Mouse (Mus musculus): ENCODE results near the gene Ergic3. TPM values are rescaled to one million over a fixed set of nuclear protein-coding genes. Genes with fewer than 3 reads are reported as not detected.

Gene Ergic3
- polyA plus RNA-seq, 1 experiment from 2014 or later, result 103 TPM

GRCm38 (mm10) chr2:155991863-155992321 lies 16.0 kb upstream of the Ergic3 start:
- ATAC-seq (ENCODE audit: insufficient read depth), result peak; percentile 37
- Histone ChIP-seq H3K36me3 (replicated peaks) (peaks cover 94% of the 10 kb centered on the region), H3K27me3 (no peaks in the 10 kb centered on the region), H3K27ac (replicated peaks) (peak overlapping the region; percentile 91; the same call in 1 of the 2 replicates), H3K9ac (peak overlapping the region; percentile 61), H3K4me2 (peak overlapping the region; percentile 80), H3K4me1 (replicated peaks) (peaks cover 83% of the 10 kb centered on the region), H3K4me3 (replicated peaks) (peak overlapping the region; percentile 58), H3K9me3 (replicated peaks) (no peaks in the 10 kb centered on the region)
- WGBS (ENCODE audit: insufficient replicate concordance), result 62% methylated on average over 14 of the region's 14 CpGs

- H3K9ac ChIP-seq, result no peak overlapping the region
- ATAC-seq (ENCODE audit: insufficient read depth), result no peak
These were observed 2.5 kb upstream of the Ergic3 start for GRCm38 (mm10) chr2:156005393-156005792.

GRCm38 (mm10) chr2:156018106-156018505 lies 10.3 kb downstream of the Ergic3 start:
- WGBS (ENCODE audit: insufficient replicate concordance), result 78% methylated on average over 3 of the region's 3 CpGs
- Histone ChIP-seq H3K27ac (replicated peaks) (no peak overlapping the region), H3K9me3 (replicated peaks) (no peaks in the 10 kb centered on the region), H3K36me3 (replicated peaks) (peaks cover 57% of the 10 kb centered on the region), H3K9ac (no peak overlapping the region), H3K4me1 (replicated peaks) (peaks cover 31% of the 10 kb centered on the region), H3K4me3 (replicated peaks) (no peak overlapping the region), H3K27me3 (no peaks in the 10 kb centered on the region), H3K4me2 (no peak overlapping the region)
- ATAC-seq (ENCODE audit: insufficient read depth), result no peak

More at GRCm38 (mm10) chr2:156005393-156005792, 2.5 kb upstream of the Ergic3 start:
- Histone ChIP-seq H3K27ac (replicated peaks) (no peak overlapping the region), H3K27me3 (no peaks in the 10 kb centered on the region), H3K4me3 (replicated peaks) (no peak overlapping the region), H3K9me3 (replicated peaks) (no peaks in the 10 kb centered on the region), H3K4me2 (no peak overlapping the region), H3K4me1 (replicated peaks) (peaks cover 24% of the 10 kb centered on the region), H3K36me3 (replicated peaks) (peaks cover 22% of the 10 kb centered on the region)
- WGBS (ENCODE audit: insufficient replicate concordance), result 87% methylated on average over 4 of the region's 4 CpGs

GRCm38 (mm10) chr2:156021219-156021618 lies 13.4 kb downstream of the Ergic3 start:
- Histone ChIP-seq H3K36me3 (replicated peaks) (peaks cover 26% of the 10 kb centered on the region), H3K4me1 (replicated peaks) (peaks cover 40% of the 10 kb centered on the region), H3K27ac (replicated peaks) (peak overlapping the region; percentile 54), H3K9ac (peak overlapping the region; percentile 29; the same call in 1 of the 2 replicates), H3K4me2 (no peak overlapping the region), H3K4me3 (replicated peaks) (no peak overlapping the region), H3K27me3 (no peaks in the 10 kb centered on the region), H3K9me3 (replicated peaks) (no peaks in the 10 kb centered on the region)
- peak; percentile 76 for ATAC-seq (ENCODE audit: insufficient read depth)
- 30% methylated on average over 8 of the region's 8 CpGs for WGBS (ENCODE audit: insufficient replicate concordance)

GRCm38 (mm10) chr2:156021765-156022164 lies 13.9 kb downstream of the Ergic3 start:
- Histone ChIP-seq H3K4me3 (replicated peaks) (no peak overlapping the region), H3K27me3 (no peaks in the 10 kb centered on the region), H3K4me2 (no peak overlapping the region), H3K27ac (replicated peaks) (peak overlapping the region; percentile 54), H3K9me3 (replicated peaks) (no peaks in the 10 kb centered on the region), H3K36me3 (replicated peaks) (peaks cover 21% of the 10 kb centered on the region), H3K4me1 (replicated peaks) (peaks cover 40% of the 10 kb centered on the region), H3K9ac (no peak overlapping the region)
- ATAC-seq (ENCODE audit: insufficient read depth), result peak; percentile 61
- 45% methylated on average over 2 of the region's 2 CpGs for WGBS (ENCODE audit: insufficient replicate concordance)

- Histone ChIP-seq H3K27ac (replicated peaks) (no peak overlapping the region), H3K4me1 (replicated peaks) (peaks cover 35% of the 10 kb centered on the region), H3K9me3 (replicated peaks) (no peaks in the 10 kb centered on the region), H3K36me3 (replicated peaks) (no peaks in the 10 kb centered on the region), H3K4me3 (replicated peaks) (no peak overlapping the region), H3K4me2 (no peak overlapping the region), H3K9ac (no peak overlapping the region), H3K27me3 (no peaks in the 10 kb centered on the region)
- no peak for ATAC-seq (ENCODE audit: insufficient read depth)
These were observed 17.6 kb downstream of the Ergic3 start for GRCm38 (mm10) chr2:156025482-156025881.

GRCm38 (mm10) chr2:156039390-156039789 lies 31.5 kb downstream of the Ergic3 start:
- peaks cover 9% of the 10 kb centered on the region; the same call in 1 of the 2 replicates for H3K27me3 ChIP-seq
- 79% methylated on average over 3 of the region's 3 CpGs for WGBS (ENCODE audit: insufficient replicate concordance)
- ATAC-seq (ENCODE audit: insufficient read depth), result no peak
- no peak overlapping the region for H3K9ac ChIP-seq
- H3K4me3 ChIP-seq (replicated peaks), result no peak overlapping the region
- H3K4me2 ChIP-seq, result no peak overlapping the region
- H3K4me1 ChIP-seq (replicated peaks), result no peaks in the 10 kb centered on the region
- H3K9me3 ChIP-seq (replicated peaks), result no peaks in the 10 kb centered on the region
- no peak overlapping the region for H3K27ac ChIP-seq (replicated peaks)
- no peaks in the 10 kb centered on the region for H3K36me3 ChIP-seq (replicated peaks)

- 59% methylated on average over 8 of the region's 8 CpGs for WGBS (ENCODE audit: insufficient replicate concordance)
- H3K4me3 ChIP-seq (replicated peaks), result no peak overlapping the region
- H3K27me3 ChIP-seq, result peaks cover 32% of the 10 kb centered on the region
- ATAC-seq (ENCODE audit: insufficient read depth), result no peak
- H3K9me3 ChIP-seq (replicated peaks), result no peaks in the 10 kb centered on the region
- H3K36me3 ChIP-seq (replicated peaks), result no peaks in the 10 kb centered on the region
- H3K4me1 ChIP-seq (replicated peaks), result no peaks in the 10 kb centered on the region
- no peak overlapping the region for H3K4me2 ChIP-seq
- no peak overlapping the region for H3K27ac ChIP-seq (replicated peaks)
- no peak overlapping the region for H3K9ac ChIP-seq
These were observed 35.1 kb downstream of the Ergic3 start for GRCm38 (mm10) chr2:156042903-156043302.

- Histone ChIP-seq H3K9me3 (replicated peaks) (no peaks in the 10 kb centered on the region), H3K27ac (replicated peaks) (no peak overlapping the region), H3K4me3 (replicated peaks) (no peak overlapping the region), H3K4me1 (replicated peaks) (no peaks in the 10 kb centered on the region), H3K9ac (no peak overlapping the region), H3K36me3 (replicated peaks) (no peaks in the 10 kb centered on the region), H3K27me3 (peaks cover 65% of the 10 kb centered on the region), H3K4me2 (no peak overlapping the region)
- no peak for ATAC-seq (ENCODE audit: insufficient read depth)
- WGBS (ENCODE audit: insufficient replicate concordance), result 10% methylated on average over 19 of the region's 19 CpGs
These were observed 40.1 kb downstream of the Ergic3 start for GRCm38 (mm10) chr2:156047929-156048328.

GRCm38 (mm10) chr2:156052816-156053215 lies 45.0 kb downstream of the Ergic3 start, which contains the start of gene Fer1l4:
Gene Fer1l4 (minus strand): TSS chr2:156052947.
- Histone ChIP-seq H3K9me3 (replicated peaks) (no peaks in the 10 kb centered on the region), H3K4me3 (replicated peaks) (no peak within 1 kb of the TSS), H3K4me1 (replicated peaks) (no peaks in the 10 kb centered on the region), H3K36me3 (replicated peaks) (no peaks in the 10 kb centered on the region), H3K27me3 (peaks cover 46% of the 10 kb centered on the region), H3K9ac (no peak within 1 kb of the TSS), H3K4me2 (no peak within 1 kb of the TSS), H3K27ac (replicated peaks) (no peak within 1 kb of the TSS)
- 61% methylated on average over 9 of the region's 9 CpGs for WGBS (ENCODE audit: insufficient replicate concordance)
- no peak for ATAC-seq (ENCODE audit: insufficient read depth)

- peak within 1 kb of the TSS; percentile 99 for H3K4me2 ChIP-seq
- peak within 1 kb of the TSS; percentile 67 for H3K9ac ChIP-seq
- peaks cover 8% of the 10 kb centered on the region; the same call in 1 of the 2 replicates for H3K36me3 ChIP-seq (replicated peaks)
- H3K4me3 ChIP-seq (replicated peaks), result peak within 1 kb of the TSS; percentile 67
- WGBS (ENCODE audit: insufficient replicate concordance), result under 1% methylated on average over 81 of the region's 81 CpGs
- ATAC-seq (ENCODE audit: insufficient read depth), result peak; percentile 83
- H3K27me3 ChIP-seq, result peaks cover 8% of the 10 kb centered on the region; the same call in 1 of the 2 replicates
- H3K27ac ChIP-seq (replicated peaks), result peak within 1 kb of the TSS; percentile 65
- no peaks in the 10 kb centered on the region for H3K9me3 ChIP-seq (replicated peaks)
- peaks cover 23% of the 10 kb centered on the region for H3K4me1 ChIP-seq (replicated peaks)
These were observed 57.5 kb downstream of the Ergic3 start, which contains the start of gene Spag4 for GRCm38 (mm10) chr2:156065099-156066041. Gene Spag4 (plus strand): TSS chr2:156065175.

All from liver, embryonic 15.5 days (tissue).